Mouse (Mus musculus): Measurements from ENCODE around the gene 9930021J03Rik. TPM values are rescaled to one million over a fixed set of nuclear protein-coding genes. Genes with fewer than 3 reads are reported as not detected.

The 9930021J03Rik gene
- 2.6 and 3.1 TPM in 2 replicates for polyA plus RNA-seq (2012; rRNA removed)

DNA sequence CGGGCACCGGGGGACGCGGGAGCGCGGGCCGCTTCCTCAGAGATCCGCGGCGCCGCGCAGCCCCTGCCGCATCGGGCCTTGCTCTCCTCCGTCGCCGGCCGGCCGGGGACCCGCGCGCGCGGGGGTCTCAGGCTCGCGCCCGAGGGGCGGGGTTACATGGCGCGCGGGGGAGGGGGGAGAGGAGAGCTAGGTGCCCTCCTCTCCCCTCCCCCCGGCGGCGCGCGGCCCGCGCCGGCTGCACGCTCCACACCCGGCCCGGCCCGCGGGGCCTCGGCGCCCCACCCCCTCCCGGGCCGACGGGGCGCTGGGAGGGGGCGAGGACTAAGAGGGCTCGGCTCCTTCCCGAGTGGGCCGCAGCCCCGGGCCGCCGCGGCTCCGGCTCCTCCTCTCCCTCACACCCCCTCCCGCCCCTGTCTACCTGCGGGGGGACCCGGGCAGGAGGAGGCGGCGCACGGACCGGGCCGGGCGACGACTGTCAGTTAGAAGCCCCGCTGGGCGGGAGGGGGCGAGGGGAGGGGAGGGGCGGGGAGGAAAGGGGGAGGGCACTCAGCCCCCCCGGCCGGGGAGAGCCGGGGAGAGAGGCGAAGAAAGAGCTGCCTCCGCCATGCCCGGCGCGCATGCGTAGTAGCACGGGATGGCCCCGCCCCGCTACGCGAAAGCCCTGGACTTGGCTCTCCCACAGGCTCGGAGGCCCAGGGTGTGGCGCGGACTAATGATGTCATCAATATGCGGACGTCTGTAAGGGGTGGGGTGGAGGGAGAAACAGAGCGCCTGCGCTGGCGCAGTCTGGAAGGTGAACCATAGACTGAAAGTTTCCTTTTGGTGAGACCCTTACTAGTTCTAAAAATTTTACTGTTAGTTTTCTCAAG is at the start of gene 9930021J03Rik:
TSS of gene 9930021J03Rik (minus strand) at position 73 of the 869 bp plus-strand sequence.
- H3K27ac ChIP-seq (ENCODE audit: insufficient read depth, low read length), result peak within 1 kb of the TSS; percentile 85
- H3K4me1 ChIP-seq (ENCODE audit: control insufficient read depth, insufficient read depth, insufficient read length), result peaks cover 3% of the 10 kb centered on the region
- DNase-seq (ENCODE audit: low read depth in 1 of 2, low spot score in 2 of 2), result peak; percentile 97 to 98
- 1% methylated on average over 42 of the region's 95 CpGs for WGBS
- no peaks in the 10 kb centered on the region for H3K27me3 ChIP-seq (ENCODE audit: control insufficient read depth, insufficient read depth, low read length)
- H3K36me3 ChIP-seq (ENCODE audit: control insufficient read depth, insufficient read depth, low read length), result no peaks in the 10 kb centered on the region; the same call in 1 of the 2 replicates
- TF ChIP-seq CTCF (IDR thresholded peaks at IDR 0.05; ENCODE audit: extremely low read depth, insufficient read depth, insufficient read length, insufficient replicate concordance) (no peak), POLR2A (IDR thresholded peaks at IDR 0.05; ENCODE audit: low read depth, low read length) (0 out of 2 replicates have a peak, but pooled peaks have one; percentile 8)
- peak within 1 kb of the TSS; percentile 69 for H3K4me3 ChIP-seq (ENCODE audit: extremely low read depth, insufficient read depth, insufficient read length)

DNA sequence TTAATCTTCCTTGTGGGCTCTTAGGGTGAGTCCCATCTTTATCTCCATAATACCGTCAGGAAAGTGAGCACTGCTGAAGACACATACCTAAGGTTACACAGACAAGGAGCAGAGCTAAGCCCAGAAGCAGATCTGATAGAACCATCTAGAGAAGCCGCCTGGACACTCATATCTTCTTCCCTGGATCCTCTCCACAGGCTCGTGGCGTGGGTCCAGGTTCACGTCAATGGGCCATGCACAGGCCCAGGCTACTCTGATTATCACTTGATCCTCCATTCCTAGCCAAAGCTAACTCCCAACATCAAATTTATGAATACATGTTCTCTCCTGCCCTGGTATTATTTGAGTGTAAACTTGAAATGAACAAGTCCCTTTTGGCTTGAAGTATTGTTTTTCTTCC is 47.9 kb upstream of the 9930021J03Rik start:
- TF ChIP-seq POLR2A (IDR thresholded peaks at IDR 0.05; ENCODE audit: low read depth, low read length) (no peak), CTCF (IDR thresholded peaks at IDR 0.05; ENCODE audit: extremely low read depth, insufficient read depth, insufficient read length, insufficient replicate concordance) (no peak)
- no peak overlapping the region for H3K27ac ChIP-seq (ENCODE audit: insufficient read depth, low read length)

DNA sequence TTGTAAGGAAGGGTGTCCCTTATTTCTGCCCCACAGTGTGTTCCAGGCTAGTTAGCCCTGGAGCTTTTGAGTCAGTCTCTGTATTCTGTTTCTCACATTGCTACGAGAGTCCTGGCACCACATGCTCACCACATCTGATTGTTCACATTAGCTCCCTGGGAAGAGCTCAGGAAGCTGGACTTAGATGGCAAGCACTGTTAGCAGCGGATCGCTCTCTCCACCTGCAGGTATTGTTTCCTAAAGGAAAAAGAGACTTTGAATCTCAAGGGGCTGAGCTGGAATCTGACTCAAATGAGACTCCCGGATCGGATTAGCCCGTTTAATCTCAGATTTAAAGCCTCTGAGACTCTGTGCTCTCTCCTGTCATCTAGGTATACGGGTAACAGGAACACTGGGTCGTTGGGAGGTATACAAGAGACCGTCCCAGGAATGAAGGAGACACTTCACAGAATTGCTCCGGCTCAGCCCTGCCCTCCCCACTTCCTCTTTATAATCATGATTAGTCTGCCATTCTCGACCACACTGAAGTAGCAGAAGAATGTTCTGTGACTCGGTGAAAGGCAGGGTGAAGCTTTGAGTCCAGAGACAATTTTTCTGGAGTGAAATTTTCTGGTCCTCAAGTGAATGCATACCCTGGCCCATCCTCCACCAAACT is 45.4 kb upstream of the 9930021J03Rik start:
- H3K4me3 ChIP-seq (ENCODE audit: extremely low read depth, insufficient read depth, insufficient read length), result no peak overlapping the region
- no peak overlapping the region for H3K27ac ChIP-seq (ENCODE audit: insufficient read depth, low read length)
- DNase-seq (ENCODE audit: low read depth in 1 of 2, low spot score in 2 of 2), result no peak
- no peaks in the 10 kb centered on the region for H3K27me3 ChIP-seq (ENCODE audit: control insufficient read depth, insufficient read depth, low read length)
- H3K36me3 ChIP-seq (ENCODE audit: control insufficient read depth, insufficient read depth, low read length), result no peaks in the 10 kb centered on the region
- WGBS, result 20% methylated on average over 12 of the region's 12 CpGs
- TF ChIP-seq CTCF (IDR thresholded peaks at IDR 0.05; ENCODE audit: extremely low read depth, insufficient read depth, insufficient read length, insufficient replicate concordance) (no peak), POLR2A (IDR thresholded peaks at IDR 0.05; ENCODE audit: low read depth, low read length) (no peak)
- no peaks in the 10 kb centered on the region for H3K4me1 ChIP-seq (ENCODE audit: control insufficient read depth, insufficient read depth, insufficient read length)

More for the DNA sequence above, 47.9 kb upstream of the 9930021J03Rik start:
- DNase-seq (ENCODE audit: low read depth in 1 of 2, low spot score in 2 of 2), result no peak
- Histone ChIP-seq H3K4me1 (ENCODE audit: control insufficient read depth, insufficient read depth, insufficient read length) (no peaks in the 10 kb centered on the region), H3K27me3 (ENCODE audit: control insufficient read depth, insufficient read depth, low read length) (no peaks in the 10 kb centered on the region), H3K4me3 (ENCODE audit: extremely low read depth, insufficient read depth, insufficient read length) (no peak overlapping the region), H3K36me3 (ENCODE audit: control insufficient read depth, insufficient read depth, low read length) (no peaks in the 10 kb centered on the region)
- WGBS, result 87% methylated on average over 5 of the region's 5 CpGs

DNA sequence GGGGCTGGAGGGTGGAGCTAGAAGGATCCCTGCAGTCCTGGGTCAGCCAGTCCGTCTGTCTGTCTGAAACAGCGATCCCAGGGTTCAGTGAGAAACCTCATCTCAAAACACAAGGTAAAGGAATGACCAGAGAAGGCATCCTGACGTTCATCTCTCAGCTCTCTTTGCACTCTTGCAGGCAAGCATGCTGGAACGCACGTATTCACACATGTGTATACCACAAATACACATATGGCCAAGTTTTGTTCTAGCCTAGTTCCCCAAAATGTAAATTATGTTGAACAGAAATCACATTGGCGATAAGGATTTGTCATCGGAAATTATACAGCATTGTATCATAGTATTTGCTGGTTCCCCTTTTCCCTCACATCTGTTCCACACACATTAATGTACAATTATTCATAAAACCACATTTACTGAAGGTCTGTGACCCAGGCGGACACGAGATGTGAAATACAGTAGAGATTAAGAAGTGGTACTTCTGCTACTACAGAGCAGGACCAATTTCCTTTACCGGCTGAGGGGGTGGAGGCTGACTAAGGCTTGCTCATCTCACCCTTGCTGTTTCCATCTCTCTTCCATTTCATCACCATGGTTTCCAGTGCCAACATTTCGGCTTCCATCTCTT is 44.2 kb upstream of the 9930021J03Rik start:
- 21% methylated on average over 11 of the region's 11 CpGs for WGBS
- Histone ChIP-seq H3K36me3 (ENCODE audit: control insufficient read depth, insufficient read depth, low read length) (no peaks in the 10 kb centered on the region), H3K4me1 (ENCODE audit: control insufficient read depth, insufficient read depth, insufficient read length) (no peaks in the 10 kb centered on the region), H3K27ac (ENCODE audit: insufficient read depth, low read length) (no peak overlapping the region), H3K4me3 (ENCODE audit: extremely low read depth, insufficient read depth, insufficient read length) (no peak overlapping the region), H3K27me3 (ENCODE audit: control insufficient read depth, insufficient read depth, low read length) (no peaks in the 10 kb centered on the region)
- no peak for DNase-seq (ENCODE audit: low read depth in 1 of 2, low spot score in 2 of 2)
- TF ChIP-seq CTCF (IDR thresholded peaks at IDR 0.05; ENCODE audit: extremely low read depth, insufficient read depth, insufficient read length, insufficient replicate concordance) (no peak), POLR2A (IDR thresholded peaks at IDR 0.05; ENCODE audit: low read depth, low read length) (no peak)

DNA sequence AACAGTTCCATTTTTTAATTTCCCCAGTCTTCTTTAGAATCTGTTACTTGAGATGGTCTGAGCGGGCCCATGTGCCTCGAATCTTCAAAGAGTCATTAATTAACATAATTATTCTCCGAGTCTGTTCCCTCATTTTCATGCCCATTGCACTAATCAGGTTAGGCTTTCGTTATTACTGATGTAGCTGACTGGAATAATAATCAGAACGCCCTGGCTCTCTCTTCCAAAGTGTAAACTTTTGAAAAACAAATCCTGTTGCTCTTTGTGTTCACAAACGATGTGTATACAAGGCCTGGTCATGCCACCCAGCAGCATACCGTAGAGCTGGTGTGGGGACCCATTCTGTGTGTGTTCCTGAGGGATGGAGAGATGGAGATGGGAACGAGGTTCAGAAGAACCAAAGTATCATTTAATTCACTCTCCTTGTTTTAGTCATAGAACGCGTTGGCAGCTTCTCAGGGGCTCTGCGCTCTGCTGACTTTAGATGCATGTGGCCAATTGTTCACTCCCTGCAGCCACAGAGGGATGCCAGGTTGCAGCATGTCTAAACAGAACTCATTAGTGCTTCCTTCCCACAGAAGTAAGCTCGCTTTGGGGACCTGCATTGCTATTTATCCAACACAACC is 38.4 kb upstream of the 9930021J03Rik start:
- Histone ChIP-seq H3K27ac (ENCODE audit: insufficient read depth, low read length) (no peak overlapping the region), H3K27me3 (ENCODE audit: control insufficient read depth, insufficient read depth, low read length) (no peaks in the 10 kb centered on the region), H3K4me3 (ENCODE audit: extremely low read depth, insufficient read depth, insufficient read length) (no peak overlapping the region), H3K4me1 (ENCODE audit: control insufficient read depth, insufficient read depth, insufficient read length) (no peaks in the 10 kb centered on the region), H3K36me3 (ENCODE audit: control insufficient read depth, insufficient read depth, low read length) (no peaks in the 10 kb centered on the region)
- WGBS, result 87% methylated on average over 12 of the region's 12 CpGs
- no peak for TF ChIP-seq POLR2A (IDR thresholded peaks at IDR 0.05; ENCODE audit: low read depth, low read length)
- no peak for TF ChIP-seq CTCF (IDR thresholded peaks at IDR 0.05; ENCODE audit: extremely low read depth, insufficient read depth, insufficient read length, insufficient replicate concordance)
- no peak for DNase-seq (ENCODE audit: low read depth in 1 of 2, low spot score in 2 of 2)

DNA sequence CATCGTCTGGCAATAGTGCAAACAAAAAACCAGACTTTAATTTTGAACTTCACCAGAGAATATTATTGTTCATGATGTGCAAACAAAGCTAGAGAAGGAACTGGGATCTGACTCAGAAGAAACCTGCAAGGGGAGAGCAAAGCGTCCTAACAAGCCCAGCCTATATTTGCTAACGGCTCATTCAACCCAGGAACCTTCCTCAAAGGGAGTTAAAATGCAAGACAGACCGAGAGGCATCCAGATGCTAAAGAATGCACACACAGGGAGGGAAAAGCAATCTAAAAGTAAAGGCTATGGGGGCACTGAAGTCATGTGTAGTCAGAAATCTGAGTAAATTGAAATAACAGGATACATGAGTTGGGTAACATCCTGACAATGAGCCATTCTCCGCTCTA is 37.8 kb upstream of the 9930021J03Rik start:
- WGBS, result 78% methylated on average over 5 of the region's 5 CpGs
- no peak overlapping the region for H3K27ac ChIP-seq (ENCODE audit: insufficient read depth, low read length)
- DNase-seq (ENCODE audit: low read depth in 1 of 2, low spot score in 2 of 2), result no peak
- H3K36me3 ChIP-seq (ENCODE audit: control insufficient read depth, insufficient read depth, low read length), result no peaks in the 10 kb centered on the region
- no peak overlapping the region for H3K4me3 ChIP-seq (ENCODE audit: extremely low read depth, insufficient read depth, insufficient read length)
- H3K4me1 ChIP-seq (ENCODE audit: control insufficient read depth, insufficient read depth, insufficient read length), result no peaks in the 10 kb centered on the region
- H3K27me3 ChIP-seq (ENCODE audit: control insufficient read depth, insufficient read depth, low read length), result no peaks in the 10 kb centered on the region
- TF ChIP-seq POLR2A (IDR thresholded peaks at IDR 0.05; ENCODE audit: low read depth, low read length) (no peak), CTCF (IDR thresholded peaks at IDR 0.05; ENCODE audit: extremely low read depth, insufficient read depth, insufficient read length, insufficient replicate concordance) (no peak)

Measured in spleen, adult 2 months (tissue).